Mouse (Mus musculus) limb, embryonic 13.5 days (tissue): ENCODE results near the gene Ugt1a5. TPM values are rescaled to one million over a fixed set of nuclear protein-coding genes. Genes with fewer than 3 reads are reported as not detected.
"Not testable (repeated sequence)": the region's sequence is repeated elsewhere in the genome, so short reads cannot be mapped to it uniquely, and the experiment has no call there.

ENCODE experiments used
- ATAC-seq: fragments of 200-750 bp; cut with Nextera tagmentation; 2 replicates; pipeline ENCODE4 v1.8.0; 2017; ENCODE audit warnings: low read depth, moderate number of reproducible peaks, moderate TSS enrichment; ENCODE audit not compliant: low FRiP score
- H3K27ac ChIP-seq: fragments of 300-500 bp; sonication (generic); 2 replicates; pipeline ENCODE4 v1.5.1; 2015; ENCODE audit warnings: inconsistent platforms, mild to moderate bottlenecking, moderate library complexity
- H3K27me3 ChIP-seq: fragments of 300-500 bp; sonication (generic); 2 replicates; pipeline ENCODE4 v1.6.1; 2015; ENCODE audit warnings: mild to moderate bottlenecking, inconsistent platforms
- H3K36me3 ChIP-seq: fragments of 300-500 bp; sonication (generic); 2 replicates; pipeline ENCODE4 v1.6.1; 2015; ENCODE audit warnings: inconsistent platforms, mild to moderate bottlenecking, moderate library complexity
- H3K4me1 ChIP-seq: fragments of 300-500 bp; sonication (generic); 2 replicates; pipeline ENCODE4 v1.6.1; 2015; ENCODE audit warnings: inconsistent platforms
- H3K4me2 ChIP-seq: fragments of 300-500 bp; sonication (generic); replicated peaks from 2 replicates; pipeline ENCODE4 v1.6.1; 2015; ENCODE audit warnings: inconsistent platforms, mild to moderate bottlenecking, moderate library complexity
- H3K4me3 ChIP-seq: fragments of 300-500 bp; sonication (generic); 2 replicates; pipeline ENCODE4 v1.5.1; 2015; ENCODE audit warnings: moderate library complexity, mild to moderate bottlenecking, inconsistent platforms
- H3K9ac ChIP-seq: fragments of 300-500 bp; sonication (generic); 2 replicates; pipeline ENCODE4 v1.6.1; 2015; ENCODE audit warnings: mild to moderate bottlenecking, inconsistent platforms
- H3K9me3 ChIP-seq: fragments of 300-500 bp; sonication (generic); 2 replicates; pipeline ENCODE4 v1.6.1; 2016; ENCODE audit warnings: inconsistent platforms
- WGBS: fragments of 180-500 bp; shearing (Covaris S2); methylation state at CpG from one replicate; pipeline ENCODE4 v1.1.7; 2015; 5-methylcytosine and 5-hydroxymethylcytosine counted together
- polyA plus RNA-seq: library from polyadenylated mRNA; unstranded; fragments of >200 nt; fragmentation: Nextera tagmentation; extraction: Ambion mirVana; gene quantifications from 2 replicates; pipeline ENCODE4 v1.2.1, GENCODE M21; 2015

Gene Ugt1a5
- polyA plus RNA-seq, 1 experiment from 2014 or later: not detected

GRCm38 (mm10) chr1:88218051-88218450 is 52.2 kb downstream of the Ugt1a5 start:
- Histone ChIP-seq H3K9me3 (peaks cover 45% of the 10 kb centered on the region), H3K4me3 (no peak overlapping the region), H3K9ac (no peak overlapping the region), H3K36me3 (no peaks in the 10 kb centered on the region), H3K4me1 (no peaks in the 10 kb centered on the region), H3K4me2 (no peak overlapping the region), H3K27me3 (no peaks in the 10 kb centered on the region), H3K27ac (no peak overlapping the region)
- no peak for ATAC-seq
- WGBS: 75% methylated on average over 9 of the region's 9 CpGs

DNA sequence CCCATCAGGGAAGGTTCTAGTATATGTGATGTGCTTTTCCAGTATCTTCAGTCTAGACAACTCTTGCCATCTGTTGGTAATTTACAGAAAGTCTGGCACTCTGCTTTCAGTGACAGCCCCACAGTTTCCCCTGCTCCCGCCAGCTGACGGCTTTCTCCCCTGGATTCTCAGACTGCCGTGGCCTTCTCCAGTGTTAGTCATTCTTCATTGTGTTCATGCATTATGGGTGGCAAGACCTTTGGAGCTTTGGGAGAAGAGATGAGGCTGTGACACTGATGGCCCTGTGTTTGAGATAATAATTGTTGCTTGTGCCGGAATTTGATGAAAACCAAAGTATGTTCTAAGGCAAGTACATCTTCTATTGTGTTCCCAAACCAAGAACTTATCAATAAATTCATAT is 52.8 kb downstream of the Ugt1a5 start:
- WGBS: 50% methylated on average over 4 of the region's 4 CpGs
- no peak for ATAC-seq
- H3K4me1 ChIP-seq: no peaks in the 10 kb centered on the region
- no peaks in the 10 kb centered on the region for H3K27me3 ChIP-seq
- H3K9ac ChIP-seq: no peak overlapping the region
- no peak overlapping the region for H3K4me2 ChIP-seq
- no peak overlapping the region for H3K27ac ChIP-seq
- H3K36me3 ChIP-seq: no peaks in the 10 kb centered on the region
- H3K9me3 ChIP-seq: peaks cover 39% of the 10 kb centered on the region
- no peak overlapping the region for H3K4me3 ChIP-seq

DNA sequence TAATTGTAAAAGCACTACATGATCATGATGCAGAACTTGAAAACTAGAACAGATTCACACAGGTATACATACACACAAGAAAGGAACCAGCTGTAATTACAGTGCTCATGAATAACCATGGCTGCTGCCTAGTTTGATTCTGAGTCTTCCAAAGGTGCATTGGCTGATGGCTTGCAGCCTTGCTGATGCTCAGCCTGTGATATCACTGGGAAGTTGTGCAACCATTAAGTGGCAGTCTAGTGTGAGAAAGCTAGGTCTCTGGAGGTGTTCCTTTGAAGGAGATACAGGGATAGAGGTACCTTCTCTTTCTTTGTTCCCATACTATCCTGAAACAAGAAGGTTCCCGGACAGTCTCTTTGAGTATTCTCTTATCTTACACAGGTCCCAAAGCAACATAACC is 53.2 kb downstream of the Ugt1a5 start:
- H3K36me3 ChIP-seq: no peaks in the 10 kb centered on the region
- no peak overlapping the region for H3K4me3 ChIP-seq
- no peaks in the 10 kb centered on the region for H3K4me1 ChIP-seq
- H3K4me2 ChIP-seq: no peak overlapping the region
- WGBS: 21% methylated on average over 1 of the region's 1 CpGs
- H3K27me3 ChIP-seq: no peaks in the 10 kb centered on the region
- H3K27ac ChIP-seq: no peak overlapping the region
- H3K9me3 ChIP-seq: peaks cover 35% of the 10 kb centered on the region
- no peak for ATAC-seq
- H3K9ac ChIP-seq: no peak overlapping the region

DNA sequence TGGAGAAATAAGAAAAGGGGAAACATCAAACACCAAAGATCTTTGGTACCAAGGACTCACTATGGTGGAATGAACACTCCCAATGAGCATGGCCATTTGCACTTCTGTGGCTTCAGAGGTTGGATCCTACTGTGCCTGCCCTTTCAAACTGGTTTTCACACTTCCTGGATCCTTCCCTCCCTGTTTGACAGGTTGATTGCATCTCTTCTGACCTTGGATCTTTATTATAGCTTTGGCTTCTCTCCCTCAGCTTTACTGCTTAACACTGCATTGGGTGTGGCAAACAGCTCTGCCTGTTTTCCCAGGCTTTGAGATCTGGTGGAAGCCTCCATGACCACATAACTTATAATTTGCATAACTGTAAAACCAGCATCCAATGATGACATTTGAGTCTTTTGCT is 54.5 kb downstream of the Ugt1a5 start:
- H3K27me3 ChIP-seq: no peaks in the 10 kb centered on the region
- H3K9me3 ChIP-seq: peaks cover 26% of the 10 kb centered on the region
- H3K36me3 ChIP-seq: no peaks in the 10 kb centered on the region
- no peaks in the 10 kb centered on the region for H3K4me1 ChIP-seq
- no peak overlapping the region for H3K9ac ChIP-seq
- H3K27ac ChIP-seq: no peak overlapping the region
- H3K4me3 ChIP-seq: no peak overlapping the region
- no peak for ATAC-seq
- no peak overlapping the region for H3K4me2 ChIP-seq

- Histone ChIP-seq H3K27me3 (no peaks in the 10 kb centered on the region), H3K4me1 (no peaks in the 10 kb centered on the region), H3K4me3 (no peak overlapping the region), H3K9ac (no peak overlapping the region), H3K27ac (no peak overlapping the region), H3K9me3 (peaks cover 28% of the 10 kb centered on the region), H3K36me3 (no peaks in the 10 kb centered on the region), H3K4me2 (no peak overlapping the region)
- no peak for ATAC-seq
- WGBS: 53% methylated on average over 2 of the region's 2 CpGs
These were observed 56.4 kb downstream of the Ugt1a5 start for GRCm38 (mm10) chr1:88222216-88222615.

DNA sequence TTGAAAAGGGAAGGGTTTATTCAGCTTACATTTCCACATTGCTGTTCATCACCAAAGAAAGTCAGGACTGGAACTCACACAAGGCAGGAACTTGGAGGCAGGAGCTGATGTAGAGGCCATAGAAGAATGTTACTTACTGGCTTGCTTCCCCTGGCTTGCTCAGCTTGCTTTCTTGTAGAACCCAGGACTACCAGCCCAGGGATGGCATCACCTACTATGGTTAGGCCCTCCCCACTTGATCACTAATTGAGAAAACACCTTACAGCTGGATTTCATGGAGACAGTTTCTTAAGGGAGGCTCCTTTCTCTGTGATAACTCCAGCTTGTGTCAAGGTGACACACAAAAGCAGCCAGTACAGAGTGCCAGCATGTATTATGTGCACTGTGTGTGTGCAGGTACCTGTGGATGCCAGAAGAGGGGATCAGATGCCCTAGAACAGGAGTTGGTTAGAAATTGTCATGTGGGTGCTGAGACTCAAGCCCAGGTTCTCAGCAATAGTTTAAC is 57.3 kb downstream of the Ugt1a5 start:
- H3K4me3 ChIP-seq, H3K4me2 ChIP-seq, ATAC-seq, H3K9ac ChIP-seq, H3K36me3 ChIP-seq, H3K27me3 ChIP-seq, H3K27ac ChIP-seq, H3K4me1 ChIP-seq: not testable (repeated sequence)
- peaks cover 32% of the 10 kb centered on the region for H3K9me3 ChIP-seq

DNA sequence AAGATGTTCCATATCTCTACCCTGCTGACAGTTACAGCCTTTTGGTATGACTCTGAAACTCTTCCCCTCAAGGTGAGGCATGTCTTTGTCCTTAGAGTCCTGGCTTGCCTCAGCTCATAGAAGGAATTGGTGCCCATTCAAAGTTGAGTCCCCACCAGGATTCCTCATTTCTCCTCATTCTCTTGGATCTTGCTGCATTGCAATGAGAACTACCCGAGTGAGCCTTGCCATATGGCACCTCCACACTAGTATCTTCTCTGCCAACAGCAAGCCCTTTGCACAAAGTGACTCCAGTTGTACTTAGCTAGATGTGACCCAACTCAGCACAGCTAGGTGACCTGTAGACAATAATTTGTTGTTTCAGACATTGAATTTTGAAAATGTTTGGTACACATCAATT is 57.8 kb downstream of the Ugt1a5 start:
- no peak overlapping the region for H3K4me2 ChIP-seq
- H3K4me1 ChIP-seq: no peaks in the 10 kb centered on the region
- no peak overlapping the region for H3K27ac ChIP-seq
- H3K36me3 ChIP-seq: no peaks in the 10 kb centered on the region
- H3K27me3 ChIP-seq: no peaks in the 10 kb centered on the region
- no peak for ATAC-seq
- H3K9ac ChIP-seq: no peak overlapping the region
- 54% methylated on average over 1 of the region's 1 CpGs for WGBS
- H3K9me3 ChIP-seq: peaks cover 37% of the 10 kb centered on the region
- H3K4me3 ChIP-seq: no peak overlapping the region

DNA sequence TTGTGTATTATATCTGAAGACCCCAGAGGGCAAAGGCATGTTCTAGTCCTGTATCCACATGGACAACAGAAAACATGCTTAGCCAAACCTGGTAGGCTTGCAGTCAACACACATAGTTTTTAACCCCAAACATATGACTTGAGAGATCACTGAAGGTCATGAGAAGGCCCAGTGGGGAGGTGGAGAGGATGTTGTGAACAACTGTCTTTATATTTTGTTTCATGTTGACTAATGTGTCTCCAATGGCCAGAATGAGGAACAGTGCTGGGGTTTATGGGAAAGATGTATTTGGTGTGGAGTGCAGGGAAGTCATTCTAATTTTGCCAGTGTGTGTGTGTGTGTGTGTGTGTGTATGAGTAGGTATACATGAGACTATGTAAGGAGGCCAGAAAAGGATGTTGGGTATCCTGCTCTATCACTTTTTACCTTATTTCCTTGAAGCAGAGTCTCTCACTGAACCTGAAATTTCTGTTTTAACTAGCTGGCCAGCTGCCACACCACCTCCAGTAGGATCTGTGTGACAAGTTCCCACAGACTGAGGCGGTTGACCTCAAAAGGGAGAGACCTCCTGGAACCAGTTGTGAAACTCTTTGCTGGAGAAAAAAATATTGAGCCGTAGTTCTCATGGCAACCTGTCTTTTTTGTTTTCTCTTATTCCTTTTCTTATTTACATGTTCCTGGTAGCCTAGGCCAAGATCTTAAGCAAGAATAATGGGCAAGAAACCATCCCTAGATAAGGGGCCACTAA is 58.4 kb downstream of the Ugt1a5 start:
- ATAC-seq: no peak

DNA sequence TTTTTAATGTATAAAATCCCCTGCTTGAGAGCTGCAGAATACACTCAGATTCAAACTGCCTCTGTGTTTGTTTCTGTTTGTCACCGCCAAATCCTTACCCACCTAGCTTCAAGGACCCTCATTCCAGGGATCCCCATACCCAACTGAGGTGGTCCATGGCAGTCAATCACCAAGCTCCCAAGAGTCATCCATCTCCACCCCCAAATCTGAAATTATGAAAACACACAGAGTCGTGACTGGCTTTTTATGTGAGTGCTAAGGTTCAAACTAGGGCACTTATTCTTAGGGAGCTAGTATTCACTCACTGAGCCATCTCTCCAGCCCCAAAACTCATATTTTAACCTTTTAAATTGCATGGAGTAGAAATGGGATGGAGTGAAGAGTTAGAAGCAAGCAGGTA is 59.5 kb downstream of the Ugt1a5 start:
- not testable (repeated sequence) for H3K4me3 ChIP-seq, H3K27ac ChIP-seq, ATAC-seq, H3K9ac ChIP-seq, H3K27me3 ChIP-seq, H3K36me3 ChIP-seq, H3K4me2 ChIP-seq, H3K4me1 ChIP-seq
- peaks cover 54% of the 10 kb centered on the region for H3K9me3 ChIP-seq
- WGBS: 37% methylated on average over 2 of the region's 2 CpGs

More for the DNA sequence above, 58.4 kb downstream of the Ugt1a5 start:
- no peaks in the 10 kb centered on the region for H3K36me3 ChIP-seq
- no peaks in the 10 kb centered on the region for H3K4me1 ChIP-seq
- no peak overlapping the region for H3K27ac ChIP-seq
- no peak overlapping the region for H3K4me3 ChIP-seq
- H3K9ac ChIP-seq: no peak overlapping the region
- 68% methylated on average over 2 of the region's 2 CpGs for WGBS
- no peak overlapping the region for H3K4me2 ChIP-seq
- peaks cover 43% of the 10 kb centered on the region for H3K9me3 ChIP-seq
- no peaks in the 10 kb centered on the region for H3K27me3 ChIP-seq

GRCm38 (mm10) chr1:88225741-88226140 is 59.9 kb downstream of the Ugt1a5 start:
- peaks cover 59% of the 10 kb centered on the region for H3K9me3 ChIP-seq
- no peaks in the 10 kb centered on the region for H3K27me3 ChIP-seq
- no peaks in the 10 kb centered on the region for H3K36me3 ChIP-seq
- no peak overlapping the region for H3K9ac ChIP-seq
- H3K4me1 ChIP-seq: no peaks in the 10 kb centered on the region
- ATAC-seq: no peak
- H3K4me2 ChIP-seq: no peak overlapping the region
- no peak overlapping the region for H3K4me3 ChIP-seq
- H3K27ac ChIP-seq: no peak overlapping the region

DNA sequence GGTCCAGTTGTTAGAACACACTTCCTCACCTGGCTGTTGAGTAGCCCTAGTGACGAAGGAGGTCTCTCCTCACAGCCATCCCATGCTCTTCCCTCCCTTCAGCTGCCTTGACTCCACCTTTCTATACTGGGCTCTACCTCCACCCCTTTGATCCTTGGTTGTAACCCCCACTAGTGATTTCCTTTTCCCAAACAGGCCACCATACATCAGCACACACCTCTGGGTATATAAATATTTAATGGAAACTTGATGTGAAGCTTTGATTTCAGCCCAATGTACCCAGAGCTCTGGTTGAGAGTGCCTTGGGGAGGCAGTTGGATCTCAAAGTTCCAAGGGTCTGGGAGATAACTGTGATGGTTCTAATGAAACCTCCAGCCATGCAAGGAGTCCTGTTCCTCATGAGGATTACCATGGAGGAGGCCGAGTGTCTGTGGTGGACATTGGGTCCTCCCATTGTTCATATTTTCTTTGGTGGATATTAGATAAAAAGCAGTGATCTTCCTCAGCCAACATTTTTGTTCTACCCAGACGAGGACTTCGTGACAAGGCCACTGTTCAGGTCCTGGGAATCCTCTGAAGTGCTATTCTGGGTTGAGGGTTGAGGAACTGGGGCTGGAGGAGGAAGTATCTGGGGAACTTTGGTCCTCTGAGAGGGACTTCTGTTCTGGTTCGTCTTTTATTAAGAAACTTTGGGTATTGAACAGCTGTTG is 61.0 kb downstream of the Ugt1a5 start, which contains the start of gene Mroh2a:
TSS of gene Mroh2a (plus strand) at position 317 of the 710 bp plus-strand sequence.
- WGBS: 52% methylated on average over 5 of the region's 5 CpGs
- Histone ChIP-seq H3K27me3 (no peaks in the 10 kb centered on the region), H3K4me2 (no peak within 1 kb of the TSS), H3K36me3 (no peaks in the 10 kb centered on the region), H3K9me3 (peaks cover 69% of the 10 kb centered on the region), H3K4me3 (no peak within 1 kb of the TSS), H3K27ac (no peak within 1 kb of the TSS), H3K4me1 (no peaks in the 10 kb centered on the region), H3K9ac (no peak within 1 kb of the TSS)
- ATAC-seq: no peak

DNA sequence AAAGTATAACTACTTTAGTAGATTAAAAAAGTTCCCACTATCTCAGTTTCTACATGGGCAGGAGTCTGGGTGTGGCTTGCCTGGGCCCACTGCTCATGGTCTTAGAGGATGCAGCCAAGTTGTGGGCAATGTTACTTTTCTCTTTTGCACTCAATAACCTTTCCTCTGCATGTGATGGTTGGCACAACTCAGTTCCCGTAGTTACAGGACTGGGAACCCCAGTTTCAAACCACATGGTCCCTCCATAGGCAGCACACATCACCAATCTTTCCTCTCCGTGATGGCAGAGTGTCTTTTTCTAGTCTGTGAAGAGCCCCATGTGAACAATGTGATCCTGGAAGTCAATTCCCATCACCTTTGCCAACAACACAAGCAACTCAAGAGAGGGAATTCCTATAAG is 61.7 kb downstream of the Ugt1a5 start:
- Histone ChIP-seq H3K9ac (no peak overlapping the region), H3K4me1 (no peaks in the 10 kb centered on the region), H3K4me3 (no peak overlapping the region), H3K36me3 (no peaks in the 10 kb centered on the region), H3K4me2 (no peak overlapping the region), H3K27me3 (no peaks in the 10 kb centered on the region), H3K9me3 (peaks cover 73% of the 10 kb centered on the region), H3K27ac (no peak overlapping the region)
- no peak for ATAC-seq
- 59% methylated on average over 2 of the region's 2 CpGs for WGBS
